Mouse (Mus musculus) thymus, postnatal 25 days (tissue): ENCODE measurements around the gene Vmn2r36.
"Not testable (repeated sequence)": the region's sequence is repeated elsewhere in the genome, so short reads cannot be mapped to it uniquely, and the experiment has no call there.

Experiments
- DNase-seq: peaks from one replicate; pipeline ENCODE4 v3.0.0; 2022

Gene Vmn2r36

GRCm38 (mm10) chr7:7902395-7902794 is at the start of gene Vmn2r36:
Vmn2r36 (minus strand) TSS chr7:7902495.
- DNase-seq = not testable (repeated sequence)
